Mouse (Mus musculus) adrenal gland, postnatal 0 days (tissue): ENCODE data around the gene Gipc3. TPM values are rescaled to one million over a fixed set of nuclear protein-coding genes. Genes with fewer than 3 reads are reported as not detected.

ENCODE experiments used
- polyA plus RNA-seq: library from polyadenylated mRNA; unstranded; fragments of >200 nt; fragmentation: Nextera tagmentation; extraction: Ambion mirVana; gene quantifications from 2 replicates; pipeline ENCODE4 v1.2.1, GENCODE M21; 2015

Gipc3 gene
- 0.11 and 0.12 TPM in 2 replicates for polyA plus RNA-seq

GRCm38 (mm10) chr10:81342686-81343505 is at the start of gene Gipc3:
Gipc3 (minus strand) TSS chr10:81343266.

GRCm38 (mm10) chr10:81392781-81393185 is 49.7 kb upstream of the Gipc3 start, which contains the start of gene Smim24:
Smim24 (plus strand) TSS chr10:81393051.

GRCm38 (mm10) chr10:81388505-81389055 is 45.5 kb upstream of the Gipc3 start, which contains the start of gene Gm48552:
Gm48552 (plus strand) TSS chr10:81389005.

GRCm38 (mm10) chr10:81383802-81384604 is 40.9 kb upstream of the Gipc3 start, which contains the start of the genes Dohh and Gm48551:
Dohh (plus strand) TSS chr10:81384428.
Gm48551 (plus strand) TSS chr10:81384466.

GRCm38 (mm10) chr10:81377793-81378552 is 34.9 kb upstream of the Gipc3 start, which contains the start of gene Fzr1:
Fzr1 (minus strand) TSS chr10:81378516.

GRCm38 (mm10) chr10:81365672-81366476 is 22.8 kb upstream of the Gipc3 start, which contains the start of gene 4930404N11Rik:
4930404N11Rik (minus strand) TSS chr10:81365816.

GRCm38 (mm10) chr10:81356991-81357844 is 14.2 kb upstream of the Gipc3 start, which contains the start of gene Mfsd12:
Mfsd12 (plus strand) TSS chr10:81357491.

GRCm38 (mm10) chr10:81350351-81351063 is 7.4 kb upstream of the Gipc3 start, which contains the start of gene Hmg20b:
Hmg20b (minus strand) TSS chr10:81350480.

GRCm38 (mm10) chr10:81328386-81328785 is 14.7 kb downstream of the Gipc3 start, which contains the start of gene Tbxa2r:
Tbxa2r (plus strand) TSS chr10:81328731.

GRCm38 (mm10) chr10:81320550-81321347 is 22.3 kb downstream of the Gipc3 start, which contains the start of gene Cactin:
Cactin (plus strand) TSS chr10:81321103.

GRCm38 (mm10) chr10:81292554-81293333 is 50.3 kb downstream of the Gipc3 start, which contains the start of gene Pip5k1c:
Pip5k1c (plus strand) TSS chr10:81292963.

GRCm38 (mm10) chr10:81291511-81292104 is 51.5 kb downstream of the Gipc3 start, which contains the start of gene Tjp3:
Tjp3 (minus strand) TSS chr10:81291581.

